Mouse (Mus musculus): ENCODE results near the gene Lrrc27.

Lrrc27 gene

GRCm38 (mm10) chr7:139212754-139213745, at the start of gene Lrrc27, which contains the start of gene Stk32c:
Lrrc27 (plus strand) TSS chr7:139212988.
Stk32c (minus strand) TSS chr7:139213307.
- DNase-seq (ENCODE audit: low read depth) = peak; percentile 99

- no peak for DNase-seq (ENCODE audit: low read depth)
These were observed 48.4 kb upstream of the Lrrc27 start for GRCm38 (mm10) chr7:139164410-139164809.

- DNase-seq (ENCODE audit: low read depth) = peak; percentile 27
These were observed 43.6 kb upstream of the Lrrc27 start for GRCm38 (mm10) chr7:139169143-139169542.

GRCm38 (mm10) chr7:139179299-139179698, 33.5 kb upstream of the Lrrc27 start:
- DNase-seq (ENCODE audit: low read depth) = no peak

- no peak for DNase-seq (ENCODE audit: low read depth)
These were observed 32.7 kb upstream of the Lrrc27 start for GRCm38 (mm10) chr7:139180058-139180457.

- no peak for DNase-seq (ENCODE audit: low read depth)
These were observed 28.4 kb upstream of the Lrrc27 start for GRCm38 (mm10) chr7:139184396-139184795.

- no peak for DNase-seq (ENCODE audit: low read depth)
These were observed 27.9 kb upstream of the Lrrc27 start for GRCm38 (mm10) chr7:139184846-139185245.

GRCm38 (mm10) chr7:139185971-139186370, 26.8 kb upstream of the Lrrc27 start:
- DNase-seq (ENCODE audit: low read depth) = no peak

- DNase-seq (ENCODE audit: low read depth) = no peak
These were observed 26.4 kb upstream of the Lrrc27 start for GRCm38 (mm10) chr7:139186436-139186835.

GRCm38 (mm10) chr7:139187277-139187676, 25.5 kb upstream of the Lrrc27 start:
- DNase-seq (ENCODE audit: low read depth) = no peak

GRCm38 (mm10) chr7:139187771-139188633, 24.8 kb upstream of the Lrrc27 start:
- peak; percentile 73 for DNase-seq (ENCODE audit: low read depth)

GRCm38 (mm10) chr7:139188634-139189207, 24.1 kb upstream of the Lrrc27 start:
- DNase-seq (ENCODE audit: low read depth) = peak; percentile 50

GRCm38 (mm10) chr7:139190616-139191015, 22.2 kb upstream of the Lrrc27 start:
- DNase-seq (ENCODE audit: low read depth) = no peak

- no peak for DNase-seq (ENCODE audit: low read depth)
These were observed 21.2 kb upstream of the Lrrc27 start for GRCm38 (mm10) chr7:139191619-139192018.

GRCm38 (mm10) chr7:139197022-139197421, 15.8 kb upstream of the Lrrc27 start:
- no peak for DNase-seq (ENCODE audit: low read depth)

GRCm38 (mm10) chr7:139200108-139200507, 12.7 kb upstream of the Lrrc27 start:
- DNase-seq (ENCODE audit: low read depth) = peak; percentile 47

GRCm38 (mm10) chr7:139201209-139201608, 11.6 kb upstream of the Lrrc27 start:
- no peak for DNase-seq (ENCODE audit: low read depth)

GRCm38 (mm10) chr7:139208023-139208772, 4.6 kb upstream of the Lrrc27 start:
- peak; percentile 90 for DNase-seq (ENCODE audit: low read depth)

GRCm38 (mm10) chr7:139208773-139209095, 4.1 kb upstream of the Lrrc27 start:
- no peak for DNase-seq (ENCODE audit: low read depth)

- no peak for DNase-seq (ENCODE audit: low read depth)
These were observed 1.0 kb upstream of the Lrrc27 start for GRCm38 (mm10) chr7:139211761-139212160.

- no peak for DNase-seq (ENCODE audit: low read depth)
These were observed 963 bp downstream of the Lrrc27 start for GRCm38 (mm10) chr7:139213751-139214150.

- no peak for DNase-seq (ENCODE audit: low read depth)
These were observed 1.4 kb downstream of the Lrrc27 start for GRCm38 (mm10) chr7:139214160-139214559.

Data from induced T-regulatory cell, adult 2 months (primary cell).